Mouse (Mus musculus) lung, postnatal 25 days (tissue): ENCODE measurements at regions not wholly inside any gene's neighbourhood (a gene's known extent, or its start where the extent isn't known, plus 50 kb on each side); places are given as distances from the start of the nearest gene placed in this dataset.
A peak's percentile ranks its signal among the peaks of the same experiment; 100 is the strongest.

ENCODE experiments used
- DNase-seq: peaks from one replicate; pipeline ENCODE4 v3.0.0; 2022; ENCODE audit warnings: low spot score

DNA sequence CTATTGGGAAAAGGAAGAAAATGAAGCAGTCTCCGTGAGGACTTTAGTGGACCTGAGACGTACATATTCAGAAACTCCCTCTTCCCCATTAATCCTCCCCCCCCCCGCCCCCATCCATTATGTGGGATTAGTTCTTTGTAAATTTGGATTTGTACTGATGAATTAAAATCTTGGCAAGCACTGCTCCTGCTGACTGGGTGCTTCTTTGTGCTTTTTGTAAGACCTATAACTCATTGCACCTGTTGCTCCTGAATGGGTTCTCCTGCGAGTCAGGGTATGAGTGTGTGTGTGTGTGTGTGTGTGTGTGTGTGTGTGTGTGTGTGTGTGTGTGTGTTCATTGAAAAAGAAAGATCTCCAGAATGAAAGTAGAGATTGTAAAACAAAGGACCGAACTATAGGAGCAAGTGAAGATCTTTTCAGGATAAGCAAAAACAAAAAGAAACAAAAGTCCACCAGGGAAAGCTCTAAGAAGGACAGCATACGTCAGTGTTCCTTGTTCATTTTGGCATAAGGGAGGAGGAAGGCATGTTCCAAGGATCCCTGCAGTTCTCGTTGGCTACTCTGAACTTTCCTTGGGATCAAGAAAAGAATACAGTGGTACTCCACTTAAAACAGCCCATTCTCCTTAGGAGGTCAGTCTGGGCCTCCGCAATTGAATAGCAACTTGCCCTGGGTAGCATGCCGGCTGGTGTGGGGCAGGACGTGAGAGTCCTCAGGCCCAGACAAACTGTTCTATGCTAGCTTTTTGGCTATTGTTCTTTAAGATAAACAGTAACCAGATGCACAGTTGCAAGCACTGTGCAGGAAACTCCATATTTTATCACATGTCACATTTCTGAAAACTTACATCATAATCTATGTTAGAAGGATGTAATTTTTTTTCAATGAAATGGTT lies 131.9 kb upstream of the Zfp462 start:
- DNase-seq: no peak

DNA sequence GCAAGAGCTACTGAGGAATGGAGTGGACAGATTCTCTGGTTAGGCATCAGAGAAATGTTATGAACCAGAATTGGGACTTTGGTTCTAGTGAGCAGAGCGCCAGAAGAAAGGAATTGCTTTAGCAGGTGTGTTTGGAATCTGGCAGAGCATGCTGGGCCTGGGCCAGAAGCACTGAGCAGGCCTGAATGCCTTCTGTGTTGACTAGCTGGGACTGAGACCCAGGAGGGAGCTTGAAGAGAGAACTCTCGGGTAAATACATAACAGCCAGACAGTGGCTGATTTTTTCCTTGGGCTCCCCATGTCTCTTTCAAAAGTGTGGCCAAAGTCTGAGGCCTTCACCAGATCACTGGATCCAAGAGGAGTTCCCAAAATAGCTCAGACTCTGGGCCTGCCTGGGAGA lies 107.5 kb upstream of the Zfp462 start:
- DNase-seq: peak; percentile 14

DNA sequence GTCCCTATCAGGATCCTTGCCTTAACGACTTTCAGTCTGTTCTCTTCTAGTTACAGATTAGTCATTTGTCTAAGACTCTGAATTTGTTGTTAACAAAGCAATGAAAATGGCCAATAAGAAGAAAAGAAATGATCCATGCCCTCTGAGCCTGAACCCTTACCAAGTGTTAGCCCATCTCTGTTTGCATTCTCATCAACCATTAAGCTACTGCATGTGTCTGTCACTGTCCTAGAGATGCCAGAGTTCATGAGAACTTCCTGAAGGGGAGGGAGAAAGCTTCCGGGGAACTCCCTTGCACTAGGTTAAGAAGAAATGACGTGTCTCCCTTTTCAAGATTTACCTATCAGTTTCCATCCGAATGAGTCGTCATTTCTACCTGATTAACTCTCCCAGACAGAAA lies 106.7 kb upstream of the Zfp462 start:
- no peak for DNase-seq

DNA sequence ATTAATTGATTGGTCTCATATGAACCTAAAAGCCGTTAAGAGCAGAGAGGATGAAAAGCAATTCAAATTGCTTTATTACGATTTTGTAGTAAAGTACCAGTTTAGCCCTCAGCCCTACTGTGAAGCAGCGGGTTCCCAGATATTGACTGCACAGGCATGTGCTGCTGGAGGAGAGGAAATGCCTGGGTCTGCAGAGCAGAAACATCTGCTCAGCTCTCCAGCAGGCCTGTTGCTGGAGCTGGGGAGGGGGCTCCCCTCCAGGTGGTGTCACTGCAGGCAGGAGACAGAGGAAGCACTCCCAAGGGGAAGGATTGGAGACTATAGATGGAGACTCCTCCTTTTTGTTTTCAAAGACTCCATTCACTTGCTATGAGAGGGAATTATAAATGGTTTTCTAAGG lies 106.1 kb upstream of the Zfp462 start:
- DNase-seq: no peak

DNA sequence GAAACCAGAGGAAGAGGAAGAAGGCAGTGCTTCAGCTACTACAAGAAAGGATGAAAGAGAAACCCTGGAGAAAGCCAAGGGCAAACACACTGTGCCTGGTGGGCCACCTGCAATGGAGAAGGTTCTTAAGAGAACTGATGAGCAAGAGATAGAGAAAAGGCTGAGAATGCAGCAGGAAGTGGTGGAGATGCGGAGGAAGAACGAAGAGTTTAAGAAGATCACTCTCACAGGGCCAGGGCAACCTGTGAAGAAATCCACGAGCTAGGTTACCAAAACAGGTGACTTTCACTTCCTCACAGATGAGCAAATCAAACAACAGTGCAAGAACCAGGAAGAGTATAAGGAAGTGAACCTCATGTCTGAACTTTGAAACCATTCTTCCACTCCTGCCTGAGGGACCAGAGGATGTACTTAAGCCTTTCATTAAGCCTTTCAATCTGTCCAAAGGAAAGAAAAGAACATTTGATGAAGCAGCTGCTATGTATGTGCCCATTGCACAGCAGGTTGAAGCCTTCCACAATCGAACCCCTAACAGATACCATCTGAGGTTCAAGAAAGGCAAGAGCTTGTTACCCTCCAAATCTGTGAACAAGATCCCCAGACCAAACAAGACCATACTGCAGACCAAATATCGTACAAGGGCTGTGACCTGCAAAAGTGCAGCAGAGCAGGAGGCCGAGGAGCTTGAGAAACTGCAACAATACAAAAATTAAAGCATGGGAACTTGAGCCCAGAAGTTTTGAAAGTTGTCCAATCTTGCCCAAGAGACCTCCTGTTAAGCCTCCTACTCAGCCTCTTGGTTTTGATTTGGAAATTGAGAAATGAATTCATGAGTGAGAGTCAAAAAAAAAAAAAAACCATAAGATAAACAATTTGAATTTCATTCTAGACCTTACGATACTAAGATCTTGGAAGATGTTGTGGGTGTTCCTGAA lies 91.6 kb upstream of the Zfp462 start:
- DNase-seq: no peak

DNA sequence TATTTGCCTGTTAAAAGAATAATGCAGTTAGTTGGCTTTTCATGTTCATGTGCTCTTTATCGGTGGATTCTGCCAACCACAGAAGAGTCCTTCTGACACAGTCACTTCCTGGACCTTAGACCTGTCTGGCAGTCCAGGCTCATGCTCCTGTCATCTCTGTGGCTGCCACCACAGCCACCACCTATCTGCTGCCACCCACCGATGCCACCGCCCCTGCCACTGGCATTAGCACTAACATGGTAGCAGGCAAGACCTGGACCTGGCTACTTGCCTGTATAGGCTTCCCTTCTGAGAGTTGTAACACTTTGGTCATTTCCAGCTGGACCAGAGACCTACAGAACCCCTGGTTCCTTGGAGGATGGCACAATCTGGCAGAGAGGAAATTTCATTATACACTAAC lies 86.2 kb upstream of the Zfp462 start:
- no peak for DNase-seq

DNA sequence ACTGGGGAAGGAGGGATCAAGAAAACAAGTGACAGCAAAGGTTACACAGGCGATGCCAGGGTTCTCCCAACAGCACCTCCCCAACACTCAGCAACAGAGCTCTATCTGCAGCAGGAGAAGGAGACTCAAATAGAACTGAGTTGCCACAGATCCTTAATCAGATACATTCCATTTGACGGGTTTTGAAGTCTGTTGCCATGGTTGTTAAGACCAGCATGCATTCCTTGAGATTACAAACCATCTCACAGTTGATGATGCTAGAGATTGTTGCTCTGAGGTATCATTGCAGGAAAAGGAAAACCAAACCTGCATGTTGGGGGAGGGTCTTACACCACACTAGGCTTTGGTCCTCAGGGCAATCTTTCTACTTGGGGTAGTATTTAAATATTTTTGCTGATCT lies 78.8 kb upstream of the Zfp462 start:
- DNase-seq: no peak

DNA sequence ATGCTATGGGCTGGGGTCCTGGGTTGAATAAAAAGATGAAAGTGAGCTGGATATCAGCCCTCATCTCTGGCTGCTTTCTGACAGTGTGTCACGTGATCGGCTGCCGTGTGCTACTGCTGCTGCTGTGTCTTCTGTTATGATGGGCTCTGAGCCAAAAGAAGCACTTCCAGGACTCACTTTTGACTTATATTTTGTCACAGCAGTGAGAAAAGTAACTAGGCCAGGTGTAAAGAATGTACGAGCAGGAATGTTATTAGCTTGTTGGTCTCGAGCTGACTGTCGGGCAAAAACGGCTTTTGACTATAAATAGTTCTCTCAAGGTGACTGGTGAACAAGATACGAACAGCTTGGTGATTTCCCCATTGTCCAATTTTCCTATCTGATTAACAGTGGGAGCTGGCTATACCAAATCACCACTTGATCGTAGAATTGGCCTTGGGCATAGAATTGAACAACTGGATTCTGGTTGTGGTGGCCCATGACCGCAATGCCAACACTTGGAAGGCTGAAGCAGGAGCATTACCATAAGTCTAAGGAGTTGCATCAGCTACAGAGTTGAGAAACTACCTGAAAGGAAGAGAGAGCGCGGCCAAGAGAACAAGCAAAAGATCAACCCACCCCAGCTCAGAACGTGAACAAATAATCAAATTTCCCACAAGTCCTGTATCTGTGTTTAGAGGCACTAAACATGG lies 70.6 kb upstream of the Zfp462 start:
- DNase-seq: no peak

DNA sequence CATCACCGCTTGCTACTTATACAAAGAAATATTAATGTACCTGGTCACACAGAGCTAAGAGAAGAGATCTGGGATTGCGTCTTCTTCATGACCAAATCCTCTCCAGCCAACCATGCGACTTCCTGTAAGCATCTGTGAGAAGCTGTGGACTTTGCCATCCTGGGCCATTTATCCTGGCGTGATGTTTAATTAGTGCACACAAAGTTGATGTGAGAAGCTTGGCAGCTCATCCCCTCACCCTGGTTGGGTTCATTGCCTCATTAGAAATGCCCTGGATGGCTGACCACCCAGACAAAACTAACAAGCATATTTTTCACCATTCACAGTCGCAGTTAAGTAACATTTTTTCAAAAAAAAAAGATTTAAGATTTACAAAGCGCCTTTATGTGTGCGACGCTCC lies 69.3 kb upstream of the Zfp462 start:
- no peak for DNase-seq

DNA sequence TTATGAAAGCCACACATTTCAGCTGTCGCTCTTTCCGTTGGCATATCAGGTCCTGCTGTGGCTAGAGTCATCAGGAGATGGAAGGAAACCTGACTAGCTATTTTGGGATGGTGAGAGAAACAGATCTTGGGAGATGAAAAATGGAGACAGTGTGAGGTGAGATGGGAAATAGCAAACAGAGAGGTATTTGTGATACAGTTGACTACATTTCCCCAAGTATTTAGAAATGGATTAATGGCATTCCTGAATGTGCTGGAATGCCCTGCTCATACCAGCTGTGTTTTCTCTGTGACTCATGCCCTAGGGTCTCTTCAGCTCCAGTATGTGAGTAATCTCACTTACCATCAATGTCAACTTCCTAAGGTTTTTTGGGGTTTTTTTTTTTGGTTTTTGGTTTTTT lies 67.5 kb upstream of the Zfp462 start:
- no peak for DNase-seq

DNA sequence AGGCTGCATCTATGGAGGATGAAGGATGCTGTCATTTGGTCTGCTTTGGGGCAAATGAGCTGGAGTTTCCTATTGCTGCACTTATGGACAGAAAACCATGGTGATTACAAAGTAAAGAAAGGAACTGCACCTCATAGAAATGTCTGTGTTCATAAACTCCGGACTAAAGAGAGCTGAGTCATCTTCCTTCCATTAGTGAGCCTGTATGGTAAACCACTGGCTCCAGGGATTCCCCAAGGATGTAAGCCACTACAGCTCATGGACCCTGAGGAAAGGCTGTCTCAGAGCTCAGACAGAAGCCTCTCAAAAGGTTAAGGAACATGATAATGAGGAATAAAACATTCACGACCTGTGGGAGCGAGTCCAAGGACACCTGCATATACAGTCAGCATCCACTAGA lies 66.3 kb upstream of the Zfp462 start:
- no peak for DNase-seq

DNA sequence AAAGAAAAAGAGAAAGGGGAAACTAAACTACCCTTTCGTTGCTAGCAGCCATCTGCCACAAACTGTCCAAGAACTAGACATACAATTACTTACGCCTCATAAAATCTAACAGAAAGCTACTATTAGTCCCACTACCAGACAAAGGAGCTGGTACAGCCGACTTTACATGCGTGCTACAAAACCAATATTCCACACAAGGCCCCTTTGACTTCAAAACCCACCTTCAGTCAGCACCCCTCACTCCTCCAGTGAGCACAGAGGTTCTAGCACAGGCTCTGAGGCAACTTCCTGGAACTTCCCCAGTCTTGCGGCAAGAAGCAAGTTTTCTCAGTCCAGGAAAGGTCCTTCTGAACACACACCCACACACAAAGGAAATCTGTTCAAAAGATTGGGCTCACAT lies 51.6 kb upstream of the Zfp462 start:
- no peak for DNase-seq
